Mouse (Mus musculus) ZHBTc4 (cell line): ENCODE data around the gene 2700081O15Rik.
"Not testable (repeated sequence)": the region's sequence is repeated elsewhere in the genome, so short reads cannot be mapped to it uniquely, and the experiment has no call there.

Source experiments
- DNase-seq: peaks from one replicate; pipeline ENCODE4 v3.0.0-alpha.2; 2011; ENCODE audit warnings: low read depth, low spot score

The 2700081O15Rik gene

DNA sequence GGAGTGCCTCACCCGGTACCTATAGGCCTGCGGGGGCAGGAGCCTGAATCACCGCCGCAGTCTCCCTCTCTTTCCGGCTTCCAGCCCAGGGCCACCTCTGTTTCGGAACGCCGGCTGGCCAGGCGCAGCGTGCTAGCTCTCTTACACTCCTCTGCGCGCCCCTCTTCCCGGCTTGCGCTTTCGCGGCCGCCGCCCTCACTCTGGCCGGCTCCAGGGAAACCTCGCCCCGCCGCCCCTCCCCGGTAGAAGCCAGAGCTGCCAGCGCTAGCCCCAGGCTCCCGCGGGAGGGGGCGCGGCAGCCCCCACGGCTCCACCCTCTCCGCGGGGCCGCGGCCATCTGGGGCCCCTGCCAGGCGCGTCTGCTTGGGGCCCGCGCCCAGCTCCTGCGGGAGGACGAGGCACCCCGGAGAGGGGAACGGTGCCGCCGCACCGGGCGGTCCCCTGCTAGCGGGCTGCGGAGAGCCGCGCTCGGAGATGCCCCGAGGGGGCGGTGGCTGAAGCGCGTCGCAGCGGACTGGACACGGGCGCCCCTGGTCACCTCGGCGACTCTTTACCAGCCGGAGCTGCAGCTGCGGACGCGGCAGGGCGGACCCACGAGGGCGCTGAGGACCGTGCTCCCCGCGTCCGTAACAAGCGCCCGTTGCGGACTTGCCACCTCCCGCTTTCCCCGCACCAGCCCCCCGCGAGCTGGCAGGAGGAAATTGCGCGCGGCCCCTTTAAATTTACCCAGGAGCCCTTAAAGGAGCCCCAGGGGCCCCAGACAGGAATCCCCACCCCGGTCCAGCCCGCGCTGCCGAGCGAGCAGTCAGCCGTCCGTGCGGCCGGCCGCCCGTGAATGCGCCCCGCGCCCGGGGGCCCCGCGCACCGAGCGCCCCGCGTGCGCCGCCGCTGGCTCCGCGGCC lies at the start of gene 2700081O15Rik:
Gene 2700081O15Rik, plus strand, starts transcription at position 792 of the 902 bp plus-strand sequence.
- peak; percentile 86 for DNase-seq

- DNase-seq: peak; percentile 79
Measured at GRCm38 (mm10) chr19:7369469-7369868, 48.0 kb upstream of the 2700081O15Rik start.

GRCm38 (mm10) chr19:7374491-7374890 lies 42.9 kb upstream of the 2700081O15Rik start:
- no peak for DNase-seq

- DNase-seq: no peak
Measured at GRCm38 (mm10) chr19:7377639-7378038, 39.8 kb upstream of the 2700081O15Rik start.

- DNase-seq: peak; percentile 55
Measured at GRCm38 (mm10) chr19:7381906-7382247, 35.5 kb upstream of the 2700081O15Rik start.

- peak; percentile 68 for DNase-seq
Measured at GRCm38 (mm10) chr19:7382248-7382902, 35.0 kb upstream of the 2700081O15Rik start.

GRCm38 (mm10) chr19:7382903-7383865 lies 34.2 kb upstream of the 2700081O15Rik start, which contains the start of gene Spindoc:
Spindoc (minus strand) TSS chr19:7382994.
- DNase-seq: peak; percentile 97

DNA sequence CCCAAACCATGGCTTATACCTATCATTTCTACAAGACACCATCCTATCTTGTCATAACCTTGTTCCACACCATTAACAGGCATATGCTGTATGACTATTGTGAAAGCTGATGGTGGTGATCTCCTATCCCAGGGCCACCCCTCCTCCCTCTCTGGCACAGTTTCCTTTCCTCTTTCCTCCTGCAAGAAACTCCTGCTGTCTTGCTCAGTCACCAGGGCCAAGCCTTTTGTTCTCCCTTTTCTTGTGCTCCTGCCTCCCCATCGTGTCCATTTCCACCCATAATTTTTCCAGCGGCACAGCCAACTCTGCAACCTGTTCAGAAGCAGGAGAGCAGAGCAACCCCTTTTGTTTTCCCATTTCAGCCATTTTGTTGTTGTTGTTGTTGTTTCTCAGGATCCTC lies 31.4 kb upstream of the 2700081O15Rik start:
- DNase-seq: peak; percentile 71

DNA sequence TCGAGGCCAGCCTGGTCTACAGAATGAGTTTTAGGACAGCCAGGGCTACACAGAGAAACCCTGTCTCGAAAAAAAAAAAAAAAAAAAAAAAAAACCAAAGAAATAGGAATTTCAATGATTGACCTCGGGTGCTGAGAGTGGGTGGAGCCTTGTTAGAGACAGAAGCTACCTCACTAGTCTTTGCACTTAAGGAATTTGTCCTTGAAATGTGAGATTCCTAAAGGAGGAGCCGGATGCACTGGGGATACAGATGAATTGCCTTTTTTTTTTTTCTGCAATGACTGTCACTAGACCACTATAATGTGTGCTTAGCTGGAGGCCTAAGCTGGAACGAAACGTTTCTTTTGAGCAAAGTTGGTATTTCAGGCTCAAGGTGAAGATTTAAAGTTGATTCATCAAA lies 28.9 kb upstream of the 2700081O15Rik start:
- peak; percentile 82 for DNase-seq

- DNase-seq: peak; percentile 85
Measured at GRCm38 (mm10) chr19:7396867-7397826, 20.3 kb upstream of the 2700081O15Rik start.

DNA sequence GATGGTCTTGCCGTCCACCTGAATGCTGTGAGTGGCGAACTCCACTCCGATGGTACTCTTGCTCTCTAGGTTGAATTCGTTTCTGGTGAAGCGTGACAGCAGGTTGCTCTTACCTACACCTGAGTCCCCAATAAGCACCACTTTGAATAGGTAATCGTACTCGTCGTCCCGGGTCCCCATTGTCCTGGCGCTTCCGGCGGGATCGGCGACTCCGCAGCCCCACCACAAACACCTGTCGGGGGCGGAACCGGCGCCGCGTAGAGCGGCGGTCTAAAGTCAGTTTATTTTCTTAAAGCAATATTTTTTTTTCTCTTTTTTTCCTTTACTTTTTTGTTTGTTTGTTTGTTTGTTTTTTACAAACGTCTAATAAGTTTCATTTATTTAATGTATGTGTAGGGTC lies 18.5 kb upstream of the 2700081O15Rik start:
- not testable (repeated sequence) for DNase-seq

DNA sequence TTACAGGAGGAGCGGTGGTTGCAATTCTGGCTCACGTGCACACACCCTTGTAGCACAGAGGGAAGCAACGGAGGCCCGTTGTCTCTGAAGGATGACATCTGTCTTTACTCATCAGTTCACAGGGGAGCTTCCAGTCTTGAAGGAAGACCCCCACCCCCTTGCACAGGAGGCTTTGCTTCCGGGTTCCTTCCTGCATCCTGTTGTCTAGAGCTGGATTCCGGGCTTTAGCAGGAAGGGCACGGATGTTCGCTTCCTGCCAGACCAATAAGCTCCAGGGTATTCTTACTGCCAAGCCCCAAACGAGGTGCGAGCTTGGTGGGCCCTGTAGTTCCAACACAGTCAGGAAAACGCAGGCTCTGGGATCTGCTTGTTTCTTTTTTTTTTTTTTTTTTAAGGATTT lies 16.8 kb upstream of the 2700081O15Rik start:
- no peak for DNase-seq

DNA sequence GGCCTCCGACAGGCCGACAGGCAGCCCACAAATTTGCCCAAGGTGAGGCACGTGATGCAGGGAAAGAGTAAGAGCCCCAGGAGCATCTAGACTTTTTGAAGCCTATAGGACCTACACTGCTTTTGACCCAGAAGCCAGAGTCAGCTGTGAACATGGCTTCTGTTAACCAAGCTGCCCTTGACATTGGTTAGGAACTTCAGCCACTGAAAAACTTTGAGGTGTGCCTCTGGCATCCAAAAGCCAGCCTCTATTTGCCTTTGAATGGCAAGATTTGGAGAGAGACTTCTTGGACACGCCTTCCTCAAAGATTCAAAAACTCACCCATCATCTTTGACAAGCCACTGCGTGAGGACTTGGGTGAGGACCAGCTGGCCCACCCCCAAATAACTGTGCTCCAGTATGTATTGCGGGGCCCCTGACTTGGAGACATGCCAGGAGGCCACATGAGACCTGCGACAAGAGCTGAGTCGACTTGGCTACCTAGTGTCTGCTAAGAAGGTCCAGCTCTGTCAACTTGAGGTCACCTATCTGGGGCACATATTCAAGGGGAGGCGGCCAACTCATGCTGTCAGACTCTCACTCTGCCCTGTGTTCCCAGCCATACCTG lies 12.7 kb upstream of the 2700081O15Rik start:
- peak; percentile 65 for DNase-seq

GRCm38 (mm10) chr19:7412361-7412760 lies 5.1 kb upstream of the 2700081O15Rik start:
- DNase-seq: peak; percentile 76

DNA sequence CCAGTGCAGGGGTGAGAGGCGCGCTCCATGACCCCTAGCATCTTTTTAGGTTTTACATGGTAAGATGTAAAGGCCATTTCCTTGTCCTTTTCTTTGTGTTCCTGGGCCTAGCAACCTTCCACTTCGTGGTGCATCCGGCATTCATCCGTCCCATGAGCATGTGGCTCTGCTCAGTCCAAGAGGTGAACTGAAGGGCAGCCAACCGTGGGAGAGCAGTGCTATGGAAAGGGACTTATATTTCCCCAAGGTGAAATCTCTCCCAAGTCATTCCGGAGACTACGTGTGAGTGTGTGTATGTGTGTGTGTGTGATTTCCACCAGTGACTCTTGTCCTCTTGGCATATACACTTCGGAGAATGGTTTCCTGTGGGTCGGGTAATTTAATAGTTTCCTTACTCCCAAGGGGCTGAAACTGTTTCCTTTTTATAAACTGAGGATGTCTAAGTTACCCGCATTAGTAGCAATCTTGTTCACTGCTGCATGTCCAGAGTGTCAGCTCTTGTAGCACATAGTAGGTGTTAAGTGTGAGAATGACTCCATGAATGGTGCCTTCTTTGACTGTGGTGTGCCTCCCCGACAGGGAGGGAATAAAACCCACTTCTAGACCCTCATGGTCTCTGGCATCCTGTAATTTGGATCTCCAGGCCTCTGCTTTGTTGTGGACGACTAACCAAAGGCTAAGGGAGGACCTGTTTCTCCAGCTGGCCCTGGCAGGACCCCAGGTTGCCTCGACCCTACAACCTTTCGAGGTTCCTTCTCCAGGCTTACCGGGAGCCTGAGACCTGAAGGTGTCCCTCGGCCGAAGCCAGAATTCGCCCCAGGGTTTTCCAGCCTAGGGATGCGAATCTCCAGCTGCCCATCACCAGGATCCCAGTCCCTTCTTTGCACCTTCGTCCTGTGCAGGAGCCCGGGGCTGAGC lies 1.2 kb upstream of the 2700081O15Rik start:
- DNase-seq: no peak

DNA sequence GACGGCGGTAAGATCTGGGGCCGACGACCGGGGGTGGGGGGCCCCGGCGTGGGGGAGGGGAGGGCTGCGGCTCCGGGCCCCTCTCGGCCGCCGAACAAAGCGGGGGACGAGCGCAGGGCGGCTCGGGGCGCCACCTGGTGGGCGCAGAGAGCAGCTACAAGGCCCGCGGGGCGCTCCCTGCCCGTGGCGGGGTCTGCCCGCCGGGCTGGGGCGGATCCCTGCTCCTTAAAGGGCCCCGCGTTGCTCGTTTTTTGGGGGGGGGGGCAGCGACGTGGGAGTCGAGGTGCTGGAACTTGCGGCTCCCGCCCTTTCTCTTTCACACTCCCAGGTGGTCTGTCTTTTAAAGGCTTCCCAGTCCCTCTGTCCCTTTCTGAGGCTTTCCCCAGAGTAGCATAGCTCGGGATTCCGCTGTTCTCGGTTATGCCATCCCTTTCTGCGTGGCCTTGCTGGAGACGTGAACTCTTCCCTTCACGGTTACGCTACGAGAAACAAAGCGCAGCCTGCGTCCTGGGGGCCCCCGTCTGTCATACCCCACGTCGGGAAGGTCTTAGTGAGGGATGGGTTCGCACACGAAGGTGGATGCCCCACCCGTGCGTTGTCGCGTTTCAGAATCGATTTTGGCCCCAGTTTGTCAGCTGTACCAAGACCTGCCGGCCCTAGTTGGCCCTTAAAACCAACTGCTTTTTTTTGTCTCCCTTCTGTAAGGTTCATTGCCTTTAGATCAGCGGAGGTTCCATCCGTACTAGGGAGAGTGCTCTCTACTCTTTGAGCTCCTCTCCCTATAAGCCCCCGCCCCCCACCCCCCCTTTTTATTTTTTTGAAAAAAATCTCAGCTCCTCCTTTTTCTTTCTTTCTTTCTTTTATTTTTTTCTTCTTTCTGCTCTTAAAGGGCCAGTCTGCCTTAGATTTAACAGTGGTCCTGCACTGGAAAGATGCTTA lies 755 bp downstream of the 2700081O15Rik start:
- DNase-seq: peak; percentile 86

- no peak for DNase-seq
Measured at GRCm38 (mm10) chr19:7419134-7419533, 1.7 kb downstream of the 2700081O15Rik start.

- DNase-seq: no peak
Measured at GRCm38 (mm10) chr19:7420108-7420507, 2.7 kb downstream of the 2700081O15Rik start.
